Mouse (Mus musculus): Measurements from ENCODE around the gene Taf3. TPM values are rescaled to one million over a fixed set of nuclear protein-coding genes. Genes with fewer than 3 reads are reported as not detected.

Taf3 gene
- total RNA-seq (2021), result 10 to 100 TPM; 11.8 to 12.9 TPM
- long read RNA-seq, experiment 1, full-length matches to known transcripts, result 3 of 4 reads
- long read RNA-seq, experiment 1, partial matches to known transcripts, result 0 of 4 reads
- long read RNA-seq, experiment 1, other reads (novel, unspliced or antisense), result 1 of 4 reads
- long read RNA-seq, experiment 2, full-length matches to known transcripts, result 10 of 12 reads
- long read RNA-seq, experiment 2, partial matches to known transcripts, result 2 of 12 reads
- long read RNA-seq, experiment 2, other reads (novel, unspliced or antisense), result 0 of 12 reads

GRCm38 (mm10) chr2:10048461-10048860 is at the start of gene Taf3:
Gene Taf3 (minus strand): TSS chr2:10048596.
- peak; percentile 91 to 93 for DNase-seq (ENCODE audit: low spot score in 2 of 2)

GRCm38 (mm10) chr2:10094327-10095100 is 46.1 kb upstream of the Taf3 start:
- no peak for DNase-seq (ENCODE audit: low spot score in 2 of 2)

- no peak for DNase-seq (ENCODE audit: low spot score in 2 of 2)
These were observed 39.0 kb upstream of the Taf3 start for GRCm38 (mm10) chr2:10087256-10087850.

- no peak for DNase-seq (ENCODE audit: low spot score in 2 of 2)
These were observed 34.3 kb upstream of the Taf3 start for GRCm38 (mm10) chr2:10082737-10083136.

- DNase-seq (ENCODE audit: low spot score in 2 of 2), result no peak
These were observed 33.2 kb upstream of the Taf3 start for GRCm38 (mm10) chr2:10081453-10082080.

- DNase-seq (ENCODE audit: low spot score in 2 of 2), result peak; percentile 95 to 97
These were observed 32.1 kb upstream of the Taf3 start, which contains the start of the genes Atp5c1 and Kin for GRCm38 (mm10) chr2:10080310-10081010. Gene Atp5c1 (minus strand): TSS chr2:10080510. Gene Kin (plus strand): TSS chr2:10080593.

GRCm38 (mm10) chr2:10079745-10080309 is 31.4 kb upstream of the Taf3 start:
- DNase-seq (ENCODE audit: low spot score in 2 of 2), result no peak

- no peak for DNase-seq (ENCODE audit: low spot score in 2 of 2)
These were observed 28.3 kb upstream of the Taf3 start for GRCm38 (mm10) chr2:10076675-10077074.

GRCm38 (mm10) chr2:10074470-10074869 is 26.1 kb upstream of the Taf3 start:
- no peak for DNase-seq (ENCODE audit: low spot score in 2 of 2)

- no peak for DNase-seq (ENCODE audit: low spot score in 2 of 2)
These were observed 23.4 kb upstream of the Taf3 start for GRCm38 (mm10) chr2:10071751-10072150.

GRCm38 (mm10) chr2:10058836-10059235 is 10.4 kb upstream of the Taf3 start:
- no peak for DNase-seq (ENCODE audit: low spot score in 2 of 2)

- no peak for DNase-seq (ENCODE audit: low spot score in 2 of 2)
These were observed 3.6 kb upstream of the Taf3 start for GRCm38 (mm10) chr2:10051996-10052395.

GRCm38 (mm10) chr2:10050878-10051277 is 2.5 kb upstream of the Taf3 start:
- DNase-seq (ENCODE audit: low spot score in 2 of 2), result peak in 1 of 2 experiments; percentile 65

GRCm38 (mm10) chr2:10049456-10049855 is 1.1 kb upstream of the Taf3 start:
- no peak for DNase-seq (ENCODE audit: low spot score in 2 of 2)

GRCm38 (mm10) chr2:10047758-10048436 is 499 bp downstream of the Taf3 start:
- DNase-seq (ENCODE audit: low spot score in 2 of 2), result peak in 1 of 2 experiments; percentile 22

- no peak for DNase-seq (ENCODE audit: low spot score in 2 of 2)
These were observed 13.4 kb downstream of the Taf3 start for GRCm38 (mm10) chr2:10034976-10035375.

GRCm38 (mm10) chr2:10033684-10034083 is 14.7 kb downstream of the Taf3 start:
- DNase-seq (ENCODE audit: low spot score in 2 of 2), result no peak

GRCm38 (mm10) chr2:10029755-10030154 is 18.6 kb downstream of the Taf3 start:
- DNase-seq (ENCODE audit: low spot score in 2 of 2), result no peak

- DNase-seq (ENCODE audit: low spot score in 2 of 2), result no peak
These were observed 24.1 kb downstream of the Taf3 start for GRCm38 (mm10) chr2:10024264-10024663.

GRCm38 (mm10) chr2:10021296-10021695 is 27.1 kb downstream of the Taf3 start:
- DNase-seq (ENCODE audit: low spot score in 2 of 2), result no peak

Measured in layer of hippocampus, postnatal 14 days (tissue).